Mouse (Mus musculus): Measurements from ENCODE around the gene Nek2. TPM values are rescaled to one million over a fixed set of nuclear protein-coding genes. Genes with fewer than 3 reads are reported as not detected.
A peak's percentile ranks its signal among the peaks of the same experiment; 100 is the strongest.

Nek2 gene
- polyA plus RNA-seq, 1 experiment from 2014 or later = 50.8 TPM

DNA sequence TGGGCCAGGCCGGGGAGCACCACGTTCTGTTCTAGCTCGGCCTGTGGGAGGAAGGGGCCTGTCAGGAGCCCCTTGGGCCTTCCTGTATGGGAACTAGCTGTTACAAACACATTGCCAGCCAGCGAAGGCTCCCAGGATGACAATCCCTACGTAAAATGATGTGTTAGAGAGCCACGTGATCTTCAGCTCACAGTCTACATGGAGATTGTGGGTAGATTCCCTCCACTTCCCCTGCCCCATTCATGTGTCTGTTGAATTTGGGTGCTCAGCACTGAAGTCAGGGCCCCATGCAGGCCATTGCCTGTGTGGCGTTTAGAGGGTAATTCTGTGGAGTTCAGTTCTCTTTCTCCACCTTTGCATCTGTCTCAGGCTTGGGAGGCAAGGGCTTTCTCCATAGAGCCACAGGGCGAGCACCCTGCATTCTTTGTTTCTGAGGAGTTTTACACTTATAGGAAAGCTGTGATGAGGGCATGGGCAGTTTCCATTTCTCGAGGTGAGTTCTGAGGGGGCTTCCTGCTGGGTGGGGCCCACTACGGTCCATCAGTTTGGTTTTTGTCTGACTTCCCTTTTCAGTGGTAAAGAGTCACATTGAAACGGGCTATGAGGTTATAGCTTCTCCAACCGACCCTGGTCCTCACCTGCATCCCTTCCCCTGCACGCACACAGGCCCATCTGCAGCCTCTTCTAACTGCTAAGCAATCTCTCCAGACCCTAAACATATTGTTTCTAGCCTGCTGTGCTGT, 8.1 kb upstream of the Nek2 start:
- no peaks in the 10 kb centered on the region for H3K9me3 ChIP-seq (ENCODE audit: low read length)
- no peak overlapping the region for H3K4me3 ChIP-seq (ENCODE audit: low read length)
- 79% methylated on average over 13 of the region's 13 CpGs for WGBS
- no peak for ATAC-seq (ENCODE audit: low FRiP score, low TSS enrichment)
- no peaks in the 10 kb centered on the region for H3K27me3 ChIP-seq (ENCODE audit: insufficient read depth, low read length)
- no peaks in the 10 kb centered on the region for H3K36me3 ChIP-seq (ENCODE audit: insufficient read depth, low read length)
- H3K4me2 ChIP-seq (replicated peaks; ENCODE audit: low read depth, low read length) = no peak overlapping the region
- H3K9ac ChIP-seq (replicated peaks; ENCODE audit: low read length) = no peak overlapping the region
- H3K27ac ChIP-seq (ENCODE audit: low read length) = no peak overlapping the region
- 0 out of 2 replicates have a peak, but pooled peaks cover 2% of the 10 kb centered on the region for H3K4me1 ChIP-seq (ENCODE audit: insufficient read depth, low read length)

DNA sequence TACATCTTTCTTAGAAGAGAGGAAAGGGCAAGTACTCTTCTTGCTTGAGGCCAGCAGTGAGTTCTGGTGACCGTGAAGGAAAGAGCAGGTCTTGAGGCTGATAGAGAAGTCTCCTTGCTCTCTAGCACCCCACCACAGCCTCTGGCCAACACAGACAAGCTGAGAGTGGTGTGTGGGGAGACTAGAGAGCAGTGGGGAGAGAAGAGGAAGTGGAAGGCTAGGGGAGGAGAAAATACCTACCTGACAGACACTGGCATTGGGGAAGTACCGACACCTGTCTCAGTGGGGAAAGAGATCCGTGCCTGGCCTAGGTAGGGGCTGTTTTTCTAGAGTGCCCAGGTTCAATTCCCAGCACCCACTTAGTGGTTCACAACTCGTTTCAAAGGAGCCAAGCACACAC, 7.0 kb upstream of the Nek2 start:
- no peak overlapping the region for H3K9ac ChIP-seq (replicated peaks; ENCODE audit: low read length)
- H3K4me1 ChIP-seq (ENCODE audit: insufficient read depth, low read length) = 0 out of 2 replicates have a peak, but pooled peaks cover 2% of the 10 kb centered on the region
- WGBS = 79% methylated on average over 4 of the region's 4 CpGs
- no peak overlapping the region for H3K4me3 ChIP-seq (ENCODE audit: low read length)
- H3K36me3 ChIP-seq (ENCODE audit: insufficient read depth, low read length) = no peaks in the 10 kb centered on the region
- no peaks in the 10 kb centered on the region for H3K9me3 ChIP-seq (ENCODE audit: low read length)
- H3K27me3 ChIP-seq (ENCODE audit: insufficient read depth, low read length) = no peaks in the 10 kb centered on the region
- ATAC-seq (ENCODE audit: low FRiP score, low TSS enrichment) = no peak
- no peak overlapping the region for H3K4me2 ChIP-seq (replicated peaks; ENCODE audit: low read depth, low read length)
- no peak overlapping the region for H3K27ac ChIP-seq (ENCODE audit: low read length)

DNA sequence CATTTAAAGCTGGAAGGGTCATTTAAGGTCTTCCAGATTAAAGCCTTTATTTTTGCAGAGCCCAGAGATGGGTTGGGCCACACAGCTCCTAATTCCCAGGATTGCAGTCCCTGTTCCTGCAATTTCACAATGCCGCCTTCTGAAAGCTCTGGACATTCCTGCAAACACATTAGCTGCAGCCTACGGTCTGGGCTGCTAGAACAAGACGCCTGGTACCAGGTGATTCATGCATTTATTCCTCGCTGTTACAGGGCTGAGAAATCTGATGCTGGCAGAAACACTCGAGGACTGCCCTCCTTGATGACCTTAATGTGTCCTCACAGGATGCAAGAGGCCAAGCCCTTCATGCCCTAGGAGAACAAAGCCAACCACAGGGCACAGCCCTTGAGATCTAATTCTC, 6.3 kb upstream of the Nek2 start:
- Histone ChIP-seq H3K36me3 (ENCODE audit: insufficient read depth, low read length) (no peaks in the 10 kb centered on the region), H3K27me3 (ENCODE audit: insufficient read depth, low read length) (no peaks in the 10 kb centered on the region), H3K9me3 (ENCODE audit: low read length) (no peaks in the 10 kb centered on the region), H3K4me2 (replicated peaks; ENCODE audit: low read depth, low read length) (no peak overlapping the region), H3K9ac (replicated peaks; ENCODE audit: low read length) (no peak overlapping the region), H3K4me1 (ENCODE audit: insufficient read depth, low read length) (0 out of 2 replicates have a peak, but pooled peaks cover 2% of the 10 kb centered on the region), H3K4me3 (ENCODE audit: low read length) (no peak overlapping the region), H3K27ac (ENCODE audit: low read length) (no peak overlapping the region)
- WGBS = 28% methylated on average over 5 of the region's 5 CpGs
- ATAC-seq (ENCODE audit: low FRiP score, low TSS enrichment) = no peak

GRCm38 (mm10) chr1:191816596-191816995, 4.6 kb upstream of the Nek2 start:
- H3K9me3 ChIP-seq (ENCODE audit: low read length) = no peaks in the 10 kb centered on the region
- H3K9ac ChIP-seq (replicated peaks; ENCODE audit: low read length) = no peak overlapping the region
- no peak overlapping the region for H3K4me3 ChIP-seq (ENCODE audit: low read length)
- H3K27me3 ChIP-seq (ENCODE audit: insufficient read depth, low read length) = no peaks in the 10 kb centered on the region
- H3K4me2 ChIP-seq (replicated peaks; ENCODE audit: low read depth, low read length) = no peak overlapping the region
- H3K4me1 ChIP-seq (ENCODE audit: insufficient read depth, low read length) = peaks cover 8% of the 10 kb centered on the region
- H3K27ac ChIP-seq (ENCODE audit: low read length) = no peak overlapping the region
- no peaks in the 10 kb centered on the region for H3K36me3 ChIP-seq (ENCODE audit: insufficient read depth, low read length)
- 86% methylated on average over 3 of the region's 3 CpGs for WGBS
- no peak for ATAC-seq (ENCODE audit: low FRiP score, low TSS enrichment)

- H3K9ac ChIP-seq (replicated peaks; ENCODE audit: low read length) = no peak overlapping the region
- H3K27me3 ChIP-seq (ENCODE audit: insufficient read depth, low read length) = no peaks in the 10 kb centered on the region
- no peaks in the 10 kb centered on the region for H3K9me3 ChIP-seq (ENCODE audit: low read length)
- H3K4me1 ChIP-seq (ENCODE audit: insufficient read depth, low read length) = peaks cover 16% of the 10 kb centered on the region
- no peak overlapping the region for H3K4me3 ChIP-seq (ENCODE audit: low read length)
- no peak overlapping the region for H3K27ac ChIP-seq (ENCODE audit: low read length)
- no peak overlapping the region for H3K4me2 ChIP-seq (replicated peaks; ENCODE audit: low read depth, low read length)
- peak; percentile 76 for ATAC-seq (ENCODE audit: low FRiP score, low TSS enrichment)
- WGBS = 33% methylated on average over 19 of the region's 19 CpGs
- 0 out of 2 replicates have a peak, but pooled peaks cover 1% of the 10 kb centered on the region for H3K36me3 ChIP-seq (ENCODE audit: insufficient read depth, low read length)
These were observed 3.7 kb upstream of the Nek2 start for GRCm38 (mm10) chr1:191817418-191818144.

GRCm38 (mm10) chr1:191818145-191818631, 3.1 kb upstream of the Nek2 start:
- Histone ChIP-seq H3K9ac (replicated peaks; ENCODE audit: low read length) (no peak overlapping the region), H3K4me1 (ENCODE audit: insufficient read depth, low read length) (peaks cover 16% of the 10 kb centered on the region), H3K27me3 (ENCODE audit: insufficient read depth, low read length) (no peaks in the 10 kb centered on the region), H3K36me3 (ENCODE audit: insufficient read depth, low read length) (peaks cover 6% of the 10 kb centered on the region; the same call in 1 of the 2 replicates), H3K4me2 (replicated peaks; ENCODE audit: low read depth, low read length) (no peak overlapping the region), H3K9me3 (ENCODE audit: low read length) (no peaks in the 10 kb centered on the region), H3K27ac (ENCODE audit: low read length) (no peak overlapping the region), H3K4me3 (ENCODE audit: low read length) (no peak overlapping the region)
- WGBS = 20% methylated on average over 6 of the region's 6 CpGs
- ATAC-seq (ENCODE audit: low FRiP score, low TSS enrichment) = 0 out of 2 replicates have a peak, but pooled peaks have one; percentile 20

GRCm38 (mm10) chr1:191819026-191819425, 2.2 kb upstream of the Nek2 start:
- H3K4me2 ChIP-seq (replicated peaks; ENCODE audit: low read depth, low read length) = no peak overlapping the region
- peaks cover 12% of the 10 kb centered on the region for H3K36me3 ChIP-seq (ENCODE audit: insufficient read depth, low read length)
- no peak overlapping the region for H3K4me3 ChIP-seq (ENCODE audit: low read length)
- no peak for ATAC-seq (ENCODE audit: low FRiP score, low TSS enrichment)
- H3K9me3 ChIP-seq (ENCODE audit: low read length) = no peaks in the 10 kb centered on the region
- no peak overlapping the region for H3K9ac ChIP-seq (replicated peaks; ENCODE audit: low read length)
- no peak overlapping the region for H3K27ac ChIP-seq (ENCODE audit: low read length)
- H3K4me1 ChIP-seq (ENCODE audit: insufficient read depth, low read length) = peaks cover 16% of the 10 kb centered on the region
- no peaks in the 10 kb centered on the region for H3K27me3 ChIP-seq (ENCODE audit: insufficient read depth, low read length)

DNA sequence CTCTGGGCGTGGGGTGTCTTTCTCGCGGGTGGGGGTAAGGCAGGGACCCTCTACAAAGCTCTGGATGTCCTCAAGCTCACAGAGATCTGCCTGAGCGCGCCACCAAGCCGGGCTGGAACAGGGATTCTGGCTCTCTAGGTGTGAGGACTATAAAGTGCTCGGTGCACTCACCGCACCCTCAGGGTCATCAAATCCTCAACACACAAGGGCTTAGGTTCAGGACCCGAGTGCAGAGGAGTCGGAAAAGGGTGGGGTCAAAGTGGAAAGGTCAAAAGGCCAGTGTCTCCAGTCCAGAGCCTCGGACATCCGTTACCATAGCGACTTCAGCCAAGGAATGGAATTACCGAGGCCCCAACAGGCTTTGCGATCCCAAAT, 306 bp upstream of the Nek2 start:
- Histone ChIP-seq H3K4me2 (replicated peaks; ENCODE audit: low read depth, low read length) (peak overlapping the region; percentile 79), H3K4me1 (ENCODE audit: insufficient read depth, low read length) (peaks cover 16% of the 10 kb centered on the region), H3K36me3 (ENCODE audit: insufficient read depth, low read length) (peaks cover 24% of the 10 kb centered on the region), H3K27ac (ENCODE audit: low read length) (peak overlapping the region; percentile 61; the same call in 1 of the 2 replicates), H3K9me3 (ENCODE audit: low read length) (no peaks in the 10 kb centered on the region), H3K4me3 (ENCODE audit: low read length) (peak overlapping the region; percentile 86), H3K9ac (replicated peaks; ENCODE audit: low read length) (peak overlapping the region; percentile 63), H3K27me3 (ENCODE audit: insufficient read depth, low read length) (no peaks in the 10 kb centered on the region)
- ATAC-seq (ENCODE audit: low FRiP score, low TSS enrichment) = peak; percentile 27
- WGBS = 4% methylated on average over 15 of the region's 15 CpGs

- no peak overlapping the region for H3K4me3 ChIP-seq (ENCODE audit: low read length)
- H3K27me3 ChIP-seq (ENCODE audit: insufficient read depth, low read length) = no peaks in the 10 kb centered on the region
- H3K36me3 ChIP-seq (ENCODE audit: insufficient read depth, low read length) = peaks cover 69% of the 10 kb centered on the region
- ATAC-seq (ENCODE audit: low FRiP score, low TSS enrichment) = no peak
- H3K9ac ChIP-seq (replicated peaks; ENCODE audit: low read length) = no peak overlapping the region
- 72% methylated on average over 3 of the region's 3 CpGs for WGBS
- no peak overlapping the region for H3K27ac ChIP-seq (ENCODE audit: low read length)
- no peak overlapping the region for H3K4me2 ChIP-seq (replicated peaks; ENCODE audit: low read depth, low read length)
- no peaks in the 10 kb centered on the region for H3K9me3 ChIP-seq (ENCODE audit: low read length)
- no peaks in the 10 kb centered on the region for H3K4me1 ChIP-seq (ENCODE audit: insufficient read depth, low read length)
These were observed 7.9 kb downstream of the Nek2 start for GRCm38 (mm10) chr1:191829124-191829523.

GRCm38 (mm10) chr1:191833396-191833795, 12.2 kb downstream of the Nek2 start:
- ATAC-seq (ENCODE audit: low FRiP score, low TSS enrichment) = no peak

More at GRCm38 (mm10) chr1:191833396-191833795, 12.2 kb downstream of the Nek2 start:
- Histone ChIP-seq H3K4me3 (ENCODE audit: low read length) (no peak overlapping the region), H3K9ac (replicated peaks; ENCODE audit: low read length) (no peak overlapping the region), H3K4me2 (replicated peaks; ENCODE audit: low read depth, low read length) (no peak overlapping the region), H3K4me1 (ENCODE audit: insufficient read depth, low read length) (no peaks in the 10 kb centered on the region), H3K36me3 (ENCODE audit: insufficient read depth, low read length) (peaks cover 44% of the 10 kb centered on the region), H3K27me3 (ENCODE audit: insufficient read depth, low read length) (no peaks in the 10 kb centered on the region), H3K27ac (ENCODE audit: low read length) (no peak overlapping the region), H3K9me3 (ENCODE audit: low read length) (no peaks in the 10 kb centered on the region)
- WGBS = 96% methylated on average over 6 of the region's 6 CpGs

Measured in kidney, embryonic 16.5 days (tissue).